Mouse (Mus musculus) adrenal gland, adult (tissue): ENCODE data around the gene Rara.
A peak's percentile ranks its signal among the peaks of the same experiment; 100 is the strongest.
"Not testable (repeated sequence)": the region's sequence is repeated elsewhere in the genome, so short reads cannot be mapped to it uniquely, and the experiment has no call there.

Experiments
- DNase-seq, 2 experiments: peaks; one replicate each; pipeline ENCODE4 v3.0.0; 2022 to 2023; ENCODE audit warnings: low spot score in 1 of 2; ENCODE audit not compliant: inconsistent age in 2 of 2

Rara gene

GRCm38 (mm10) chr11:98983551-98983950 lies 55.9 kb downstream of the Rara start:
- DNase-seq: no peak

- no peak for DNase-seq
These were observed 57.9 kb downstream of the Rara start for GRCm38 (mm10) chr11:98985542-98985941.

- not testable (repeated sequence) for DNase-seq
These were observed 60.6 kb downstream of the Rara start for GRCm38 (mm10) chr11:98988260-98988659.

- DNase-seq: no peak
These were observed 63.2 kb downstream of the Rara start for GRCm38 (mm10) chr11:98990866-98991265.

- no peak for DNase-seq
These were observed 68.4 kb downstream of the Rara start for GRCm38 (mm10) chr11:98995987-98996386.

- no peak for DNase-seq
These were observed 70.0 kb downstream of the Rara start for GRCm38 (mm10) chr11:98997659-98998058.

GRCm38 (mm10) chr11:98998776-98999175 lies 71.2 kb downstream of the Rara start:
- no peak for DNase-seq

GRCm38 (mm10) chr11:98999243-98999642 lies 71.6 kb downstream of the Rara start:
- no peak for DNase-seq

- no peak for DNase-seq
These were observed 79.2 kb downstream of the Rara start for GRCm38 (mm10) chr11:99006788-99007187.

- DNase-seq: no peak
These were observed 82.5 kb downstream of the Rara start for GRCm38 (mm10) chr11:99010124-99010523.

GRCm38 (mm10) chr11:99010706-99011105 lies 83.1 kb downstream of the Rara start:
- no peak for DNase-seq

- DNase-seq: no peak
These were observed 86.2 kb downstream of the Rara start for GRCm38 (mm10) chr11:99013856-99014255.

GRCm38 (mm10) chr11:99019844-99020243 lies 92.2 kb downstream of the Rara start:
- no peak for DNase-seq

GRCm38 (mm10) chr11:99022384-99022933 lies 94.8 kb downstream of the Rara start:
- no peak for DNase-seq

GRCm38 (mm10) chr11:99023094-99023493 lies 95.5 kb downstream of the Rara start:
- no peak for DNase-seq

- peak; percentile 91 to 100 for DNase-seq
These were observed 96.2 kb downstream of the Rara start, which contains the start of gene Top2a for GRCm38 (mm10) chr11:99023500-99024467. Top2a (minus strand) TSS chr11:99024189.
